Mouse (Mus musculus) midbrain, embryonic 10.5 days (tissue): ENCODE data around the gene Gm20388. TPM values are rescaled to one million over a fixed set of nuclear protein-coding genes. Genes with fewer than 3 reads are reported as not detected.

ENCODE experiments used
- DNase-seq: peaks from one replicate; pipeline ENCODE4 v3.0.0-alpha.2; 2017; ENCODE audit warnings: low spot score
- H3K27ac ChIP-seq: fragments of 300-500 bp; sonication (generic); replicated peaks from 2 replicates; pipeline ENCODE4 v1.5.1; 2016; ENCODE audit warnings: mild to moderate bottlenecking
- H3K27me3 ChIP-seq: fragments of 300-500 bp; sonication (generic); 2 replicates; pipeline ENCODE4 v1.6.1; 2016; ENCODE audit warnings: low read depth, mild to moderate bottlenecking; ENCODE audit not compliant: poor library complexity, severe bottlenecking
- H3K36me3 ChIP-seq: fragments of 300-500 bp; sonication (generic); 2 replicates; pipeline ENCODE4 v1.6.1; 2016; ENCODE audit warnings: mild to moderate bottlenecking, moderate library complexity
- H3K4me1 ChIP-seq: fragments of 300-500 bp; sonication (generic); 2 replicates; pipeline ENCODE4 v1.6.1; 2016
- H3K4me3 ChIP-seq: fragments of 300-500 bp; sonication (generic); 2 replicates; pipeline ENCODE4 v1.5.1; 2016; ENCODE audit warnings: mild to moderate bottlenecking, moderate library complexity
- H3K9me3 ChIP-seq: fragments of 300-500 bp; sonication (generic); replicated peaks from 2 replicates; pipeline ENCODE4 v1.6.1; 2016; ENCODE audit warnings: mild to moderate bottlenecking
- WGBS: fragments of 180-500 bp; shearing (Covaris S2); methylation state at CpG from one replicate; pipeline ENCODE4 v1.1.7; 2016; 5-methylcytosine and 5-hydroxymethylcytosine counted together
- polyA plus RNA-seq: library from polyadenylated mRNA; unstranded; fragments of >200 nt; fragmentation: Nextera tagmentation; extraction: Ambion mirVana; gene quantifications from 2 replicates; pipeline ENCODE4 v1.2.1, GENCODE M21; 2016

The Gm20388 gene
- polyA plus RNA-seq, 1 experiment from 2014 or later = 7.1 TPM

GRCm38 (mm10) chr8:123893413-123893812 lies 3982.8 kb downstream of the Gm20388 start:
- no peak overlapping the region for H3K27ac ChIP-seq
- H3K36me3 ChIP-seq = peaks cover 1% of the 10 kb centered on the region; the same call in 1 of the 2 replicates
- peaks cover 83% of the 10 kb centered on the region for H3K27me3 ChIP-seq
- 81% methylated on average over 11 of the region's 11 CpGs for WGBS
- DNase-seq = no peak
- peaks cover 19% of the 10 kb centered on the region for H3K4me1 ChIP-seq
- no peaks in the 10 kb centered on the region for H3K9me3 ChIP-seq
- no peak overlapping the region for H3K4me3 ChIP-seq

- no peak within 1 kb of the TSS for H3K4me3 ChIP-seq
- peaks cover 74% of the 10 kb centered on the region for H3K27me3 ChIP-seq
- WGBS = 23% methylated on average over 15 of the region's 15 CpGs
- H3K9me3 ChIP-seq = no peaks in the 10 kb centered on the region
- no peak within 1 kb of the TSS for H3K27ac ChIP-seq
- no peak for DNase-seq
- H3K36me3 ChIP-seq = peaks cover 13% of the 10 kb centered on the region
- peaks cover 19% of the 10 kb centered on the region for H3K4me1 ChIP-seq
Measured at GRCm38 (mm10) chr8:123894502-123895097, 3984.0 kb downstream of the Gm20388 start, which contains the start of gene Acta1. TSS of gene Acta1 (minus strand) at chr8:123894751.

GRCm38 (mm10) chr8:123895230-123895629 lies 3984.6 kb downstream of the Gm20388 start:
- WGBS = 85% methylated on average over 4 of the region's 4 CpGs
- H3K4me1 ChIP-seq = peaks cover 19% of the 10 kb centered on the region
- no peaks in the 10 kb centered on the region for H3K9me3 ChIP-seq
- peaks cover 18% of the 10 kb centered on the region for H3K36me3 ChIP-seq
- no peak for DNase-seq
- H3K4me3 ChIP-seq = no peak overlapping the region
- H3K27me3 ChIP-seq = peaks cover 67% of the 10 kb centered on the region
- no peak overlapping the region for H3K27ac ChIP-seq

GRCm38 (mm10) chr8:123895680-123896365 lies 3985.2 kb downstream of the Gm20388 start:
- peaks cover 24% of the 10 kb centered on the region for H3K36me3 ChIP-seq
- WGBS = 76% methylated on average over 9 of the region's 9 CpGs
- no peak overlapping the region for H3K4me3 ChIP-seq
- peaks cover 19% of the 10 kb centered on the region for H3K4me1 ChIP-seq
- H3K27ac ChIP-seq = no peak overlapping the region
- H3K9me3 ChIP-seq = no peaks in the 10 kb centered on the region
- no peak for DNase-seq
- peaks cover 61% of the 10 kb centered on the region for H3K27me3 ChIP-seq

GRCm38 (mm10) chr8:123896366-123896761 lies 3985.7 kb downstream of the Gm20388 start:
- DNase-seq = no peak
- Histone ChIP-seq H3K27me3 (peaks cover 56% of the 10 kb centered on the region), H3K36me3 (peaks cover 29% of the 10 kb centered on the region), H3K9me3 (no peaks in the 10 kb centered on the region), H3K4me1 (peaks cover 16% of the 10 kb centered on the region), H3K4me3 (no peak overlapping the region), H3K27ac (no peak overlapping the region)
- WGBS = 67% methylated on average over 14 of the region's 14 CpGs

- Histone ChIP-seq H3K36me3 (peaks cover 33% of the 10 kb centered on the region), H3K27ac (no peak overlapping the region), H3K4me3 (no peak overlapping the region), H3K4me1 (peaks cover 12% of the 10 kb centered on the region), H3K27me3 (peaks cover 52% of the 10 kb centered on the region), H3K9me3 (no peaks in the 10 kb centered on the region)
- DNase-seq = no peak
- WGBS = 60% methylated on average over 10 of the region's 10 CpGs
Measured at GRCm38 (mm10) chr8:123896774-123897173, 3986.1 kb downstream of the Gm20388 start.

GRCm38 (mm10) chr8:123898576-123898975 lies 3987.9 kb downstream of the Gm20388 start:
- H3K4me3 ChIP-seq = no peak overlapping the region
- H3K4me1 ChIP-seq = no peaks in the 10 kb centered on the region
- H3K36me3 ChIP-seq = peaks cover 51% of the 10 kb centered on the region
- 93% methylated on average over 5 of the region's 5 CpGs for WGBS
- no peaks in the 10 kb centered on the region for H3K9me3 ChIP-seq
- H3K27ac ChIP-seq = no peak overlapping the region
- DNase-seq = no peak
- peaks cover 34% of the 10 kb centered on the region for H3K27me3 ChIP-seq

GRCm38 (mm10) chr8:123899366-123899765 lies 3988.7 kb downstream of the Gm20388 start:
- Histone ChIP-seq H3K9me3 (no peaks in the 10 kb centered on the region), H3K4me1 (no peaks in the 10 kb centered on the region), H3K4me3 (no peak overlapping the region), H3K27me3 (peaks cover 26% of the 10 kb centered on the region), H3K27ac (no peak overlapping the region), H3K36me3 (peaks cover 59% of the 10 kb centered on the region)
- 92% methylated on average over 7 of the region's 7 CpGs for WGBS
- no peak for DNase-seq

- H3K9me3 ChIP-seq = no peaks in the 10 kb centered on the region
- no peak for DNase-seq
- peaks cover 92% of the 10 kb centered on the region for H3K36me3 ChIP-seq
- no peaks in the 10 kb centered on the region for H3K27me3 ChIP-seq
- 87% methylated on average over 7 of the region's 7 CpGs for WGBS
- H3K4me1 ChIP-seq = no peaks in the 10 kb centered on the region
- H3K27ac ChIP-seq = no peak overlapping the region
- H3K4me3 ChIP-seq = no peak overlapping the region
Measured at GRCm38 (mm10) chr8:123902653-123903052, 3992.0 kb downstream of the Gm20388 start.

GRCm38 (mm10) chr8:123907604-123908003 lies 3997.0 kb downstream of the Gm20388 start:
- Histone ChIP-seq H3K27me3 (no peaks in the 10 kb centered on the region), H3K4me1 (no peaks in the 10 kb centered on the region), H3K36me3 (peaks cover 100% of the 10 kb centered on the region), H3K27ac (no peak overlapping the region), H3K9me3 (no peaks in the 10 kb centered on the region), H3K4me3 (no peak overlapping the region)
- 94% methylated on average over 6 of the region's 6 CpGs for WGBS
- DNase-seq = no peak

GRCm38 (mm10) chr8:123912265-123912664 lies 4001.6 kb downstream of the Gm20388 start:
- Histone ChIP-seq H3K27ac (no peak overlapping the region), H3K4me3 (no peak overlapping the region), H3K4me1 (no peaks in the 10 kb centered on the region), H3K9me3 (no peaks in the 10 kb centered on the region), H3K36me3 (peaks cover 99% of the 10 kb centered on the region), H3K27me3 (no peaks in the 10 kb centered on the region)
- WGBS = 95% methylated on average over 4 of the region's 4 CpGs
- no peak for DNase-seq

- no peaks in the 10 kb centered on the region for H3K9me3 ChIP-seq
- no peak overlapping the region for H3K4me3 ChIP-seq
- DNase-seq = no peak
- H3K27me3 ChIP-seq = no peaks in the 10 kb centered on the region
- H3K4me1 ChIP-seq = no peaks in the 10 kb centered on the region
- WGBS = 94% methylated on average over 3 of the region's 3 CpGs
- no peak overlapping the region for H3K27ac ChIP-seq
- peaks cover 99% of the 10 kb centered on the region for H3K36me3 ChIP-seq
Measured at GRCm38 (mm10) chr8:123914635-123915034, 4004.0 kb downstream of the Gm20388 start.

- no peak overlapping the region for H3K27ac ChIP-seq
- H3K4me3 ChIP-seq = no peak overlapping the region
- H3K9me3 ChIP-seq = no peaks in the 10 kb centered on the region
- peak; percentile 74 for DNase-seq
- H3K36me3 ChIP-seq = peaks cover 95% of the 10 kb centered on the region
- no peaks in the 10 kb centered on the region for H3K4me1 ChIP-seq
- no peaks in the 10 kb centered on the region for H3K27me3 ChIP-seq
- WGBS = 18% methylated on average over 2 of the region's 2 CpGs
Measured at GRCm38 (mm10) chr8:123924719-123925118, 4014.1 kb downstream of the Gm20388 start.
